Mouse (Mus musculus) CD4-positive naive resting alpha-beta T cell, adult 57 days (primary cell): ENCODE results near the gene Slc13a3. TPM values are rescaled to one million over a fixed set of nuclear protein-coding genes. Genes with fewer than 3 reads are reported as not detected.

ENCODE experiments used
- total RNA-seq: library from RNA; stranded (reverse); gene quantifications from one replicate; pipeline ENCODE4 v1.2.4, GENCODE M21; 2023

The Slc13a3 gene
- not detected for total RNA-seq

GRCm38 (mm10) chr2:165473003-165473402, at the start of gene Slc13a3:
TSS of gene Slc13a3 (minus strand) at chr2:165473230.

DNA sequence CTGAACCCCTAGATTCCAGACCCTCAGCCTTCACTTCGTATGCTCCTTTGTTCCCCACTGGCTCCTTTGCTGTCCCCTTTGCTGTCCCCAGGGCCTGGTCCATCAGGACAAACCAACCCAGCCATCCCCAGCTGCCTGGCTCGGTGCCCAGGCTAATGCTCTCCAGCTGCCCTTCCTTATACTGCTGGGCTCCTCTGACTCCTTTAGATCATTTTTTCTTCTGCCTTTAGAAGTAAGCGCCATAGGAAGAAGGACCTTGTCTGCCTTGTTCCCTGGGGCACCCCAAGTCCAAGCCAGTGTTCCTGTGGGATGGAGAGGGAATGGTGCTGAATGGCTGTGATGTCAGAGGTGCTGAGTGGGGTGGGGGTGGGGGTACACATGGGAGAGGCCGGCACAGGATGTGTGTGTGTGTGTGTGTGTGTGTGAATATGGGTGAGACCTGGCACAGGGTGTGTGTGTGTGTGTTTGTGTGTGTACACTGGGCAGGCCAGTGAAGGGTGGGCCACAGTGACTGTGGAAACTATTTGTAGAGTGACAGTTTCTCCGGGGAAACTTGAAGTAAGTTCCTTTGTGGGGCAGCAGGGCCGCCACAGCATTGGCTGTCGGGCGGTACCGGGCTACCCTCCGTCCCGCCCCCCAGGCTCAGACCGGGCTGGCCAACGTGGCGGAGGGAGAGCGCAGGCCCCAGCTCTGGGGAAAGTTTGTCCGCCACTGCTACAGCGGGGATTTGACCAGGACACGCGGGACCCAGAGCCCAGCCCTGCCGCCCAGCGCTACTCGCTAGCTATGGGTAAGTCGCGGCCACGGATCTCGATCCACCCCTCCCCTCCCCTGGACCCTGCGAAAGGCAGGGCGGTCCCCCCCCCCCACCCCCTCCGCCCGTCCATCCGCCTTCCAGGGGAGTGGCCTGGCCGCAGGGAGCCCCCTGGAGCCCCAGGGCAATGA, 30.5 kb upstream of the Slc13a3 start, which contains the start of gene Slc2a10:
Gene Slc2a10 (plus strand): TSS at position 529 of the 945 bp plus-strand sequence.

GRCm38 (mm10) chr2:165492648-165493553, 19.9 kb upstream of the Slc13a3 start, which contains the start of gene Trp53rka:
TSS of gene Trp53rka (minus strand) at chr2:165493324.

GRCm38 (mm10) chr2:165387844-165388495, 85.1 kb downstream of the Slc13a3 start, which contains the start of gene Zfp334:
TSS of gene Zfp334 (minus strand) at chr2:165388259.

GRCm38 (mm10) chr2:165368496-165368895, 104.5 kb downstream of the Slc13a3 start, which contains the start of gene Zfp663:
TSS of gene Zfp663 (minus strand) at chr2:165368729.

Other genes with a start within 250 kb of the Slc13a3 start
- not detected for gene Cdh22, start 238.4 kb downstream of the Slc13a3 start, total RNA-seq
- 35.5 TPM for gene Slc35c2, start 185.4 kb downstream of the Slc13a3 start, total RNA-seq
- gene Elmo2, start 146.8 kb downstream of the Slc13a3 start, total RNA-seq: 37.2 TPM
- not detected for gene Zfp663, start 104.5 kb downstream of the Slc13a3 start, total RNA-seq
- gene Zfp334, start 85.0 kb downstream of the Slc13a3 start, total RNA-seq: 0.15 TPM
- gene Ocstamp, start 72.8 kb downstream of the Slc13a3 start, total RNA-seq: not detected
- gene Trp53rka, start 20.1 kb upstream of the Slc13a3 start, total RNA-seq: 16.9 TPM
- gene Slc2a10, start 30.6 kb upstream of the Slc13a3 start, total RNA-seq: not detected
- 14.5 TPM for gene Eya2, start 121.8 kb upstream of the Slc13a3 start, total RNA-seq